Mouse (Mus musculus): ENCODE data around the gene Timm17b. TPM values are rescaled to one million over a fixed set of nuclear protein-coding genes. Genes with fewer than 3 reads are reported as not detected.

Timm17b gene
- 37.8 TPM for total RNA-seq (2023)

DNA sequence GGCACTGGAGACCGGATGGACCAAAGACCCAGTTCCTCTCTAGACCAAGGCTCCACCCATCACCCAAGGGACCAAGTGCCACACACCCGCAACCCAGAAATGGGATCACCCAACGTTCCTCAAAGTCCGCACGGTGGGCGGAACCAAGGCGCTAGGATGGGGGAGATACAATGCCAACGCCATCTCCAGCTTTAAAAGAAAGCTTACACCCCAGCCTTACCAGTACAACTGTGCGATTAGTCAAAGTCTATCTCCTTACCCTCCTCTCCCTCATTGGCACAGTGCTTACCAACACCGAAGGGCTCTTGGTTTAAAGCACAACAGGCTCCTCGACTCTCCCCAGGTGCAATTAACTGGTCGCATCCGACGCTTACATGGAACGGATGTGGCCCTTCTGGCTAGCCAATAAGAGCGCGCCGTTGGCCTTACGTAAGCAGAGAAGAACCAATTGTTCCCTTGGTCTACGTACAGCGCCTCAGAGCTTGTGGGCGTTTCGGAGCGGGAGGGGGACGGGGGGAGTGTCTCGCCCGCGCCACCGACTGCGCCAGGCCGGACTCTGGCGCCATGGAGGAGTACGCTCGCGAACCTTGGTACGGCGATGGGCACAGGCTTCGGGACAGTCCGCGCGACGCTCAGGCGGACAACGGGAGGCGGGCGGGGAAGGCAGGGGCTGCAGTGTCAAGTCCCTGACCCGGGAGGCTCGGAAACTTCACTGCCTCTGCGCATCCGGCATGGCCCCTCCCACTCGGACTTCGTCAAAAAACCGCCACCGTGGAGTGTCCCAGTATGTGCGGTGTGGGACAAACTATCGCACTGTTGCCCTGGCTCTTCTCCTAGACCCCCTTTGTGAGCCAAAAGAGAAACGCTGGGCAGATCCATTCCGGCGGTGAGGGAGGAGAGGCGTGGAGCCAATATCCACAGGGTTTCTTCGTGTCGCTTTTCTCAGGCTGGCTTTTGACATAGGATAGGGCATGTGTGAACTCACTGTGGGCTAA, at the start of gene Timm17b, which contains the start of gene Pqbp1:
TSS of gene Timm17b (plus strand) at position 478 of the 995 bp plus-strand sequence.
TSS of gene Pqbp1 (minus strand) at position 390 of the 995 bp plus-strand sequence.

DNA sequence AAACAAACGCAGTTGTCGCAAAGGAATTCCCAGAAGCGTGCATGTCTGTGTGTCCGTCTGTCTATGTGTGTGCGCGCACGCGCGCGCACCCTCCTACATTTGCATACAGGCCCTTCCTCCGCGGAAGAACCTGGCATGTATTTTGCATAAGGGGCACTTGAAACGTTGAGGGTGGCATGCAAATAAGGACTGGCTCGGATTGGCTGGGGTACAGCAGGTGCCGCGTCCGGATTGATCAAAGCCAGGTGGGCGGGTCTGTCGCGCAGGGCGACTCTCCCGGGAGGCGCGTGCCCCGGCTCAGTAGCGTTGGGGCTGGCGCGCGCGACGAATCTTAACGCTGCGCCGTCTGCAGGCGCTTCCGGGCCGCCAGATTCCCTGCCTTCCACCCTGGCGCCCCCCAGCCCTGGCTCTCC, 21.1 kb upstream of the Timm17b start, which contains the start of gene Pim2:
TSS of gene Pim2 (plus strand) at position 256 of the 413 bp plus-strand sequence.

DNA sequence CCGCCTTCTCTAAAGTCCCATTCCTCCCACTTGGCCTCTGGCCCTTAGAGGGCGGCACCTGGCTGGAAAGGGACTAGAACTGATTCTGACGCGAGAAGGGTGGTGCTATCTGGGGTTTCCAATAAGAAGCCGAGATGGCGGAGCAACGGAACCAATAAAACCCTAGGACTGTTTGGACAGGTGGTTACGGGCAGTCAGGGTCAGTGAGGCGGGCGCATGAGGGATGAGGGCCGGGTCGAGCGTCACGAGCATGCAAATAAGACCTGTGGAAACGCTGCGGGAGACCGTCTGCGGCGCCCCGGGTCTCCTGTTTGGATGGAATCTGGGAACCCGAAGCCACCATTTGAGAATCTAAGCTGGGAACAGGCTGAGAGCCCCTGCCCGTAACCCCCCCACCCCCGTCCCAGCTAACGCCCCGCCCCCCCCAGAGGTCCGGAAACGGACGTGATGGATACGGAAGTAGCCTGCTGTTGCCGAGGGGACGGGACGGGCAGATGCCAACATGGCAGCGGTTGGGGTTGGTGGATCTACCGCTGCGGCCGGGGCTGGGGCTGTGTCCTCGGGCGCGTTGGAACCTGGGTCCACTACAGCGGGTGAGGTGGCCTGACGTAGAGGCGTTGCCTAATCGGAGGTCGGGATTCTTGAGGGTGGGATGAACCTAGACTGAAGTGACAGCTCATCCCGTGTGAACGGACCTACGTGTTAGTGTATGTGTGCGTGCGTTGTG, 15.2 kb upstream of the Timm17b start, which contains the start of gene Slc35a2:
TSS of gene Slc35a2 (plus strand) at position 188 of the 727 bp plus-strand sequence.

DNA sequence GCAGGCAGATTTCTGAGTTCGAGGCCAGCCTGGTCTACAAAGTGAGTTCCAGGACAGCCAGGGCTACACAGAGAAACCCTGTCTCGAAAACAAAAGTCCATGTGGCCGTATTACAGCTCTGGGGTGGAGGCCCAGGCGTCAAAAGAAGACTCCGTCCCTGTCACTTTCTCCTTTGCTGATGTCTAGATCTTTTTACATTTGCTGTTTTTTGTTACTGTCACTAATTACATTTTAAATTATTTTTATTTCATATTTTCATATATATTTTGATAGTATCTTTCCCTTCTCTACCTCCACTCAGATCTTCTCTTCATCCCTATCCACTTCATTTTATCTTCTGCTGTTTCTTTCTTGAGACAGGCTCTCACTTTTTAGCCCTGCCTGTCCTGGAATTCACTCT, 8.6 kb downstream of the Timm17b start, which contains the start of gene Gm10491:
TSS of gene Gm10491 (minus strand) at position 101 of the 400 bp plus-strand sequence.

DNA sequence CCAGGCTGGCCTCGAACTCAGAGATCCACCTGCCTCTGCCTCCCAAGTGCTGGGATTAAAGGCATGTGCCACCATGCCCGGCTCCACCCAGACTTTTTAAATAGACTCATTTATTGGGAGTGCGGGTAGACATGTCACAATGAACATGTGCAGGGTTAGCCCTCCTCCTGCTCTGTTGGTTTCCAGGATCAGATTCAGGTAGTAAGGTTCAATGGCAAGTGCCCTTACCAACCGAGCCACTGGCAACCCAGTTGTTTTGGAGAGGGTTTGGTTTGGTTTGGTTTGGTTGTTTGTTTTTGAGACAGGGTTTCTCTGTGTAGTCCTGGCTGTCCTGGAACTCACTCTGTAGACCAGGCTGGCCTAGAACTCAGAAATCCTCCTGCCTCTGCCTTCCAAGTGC, 10.1 kb downstream of the Timm17b start, which contains the start of gene Gm10490:
TSS of gene Gm10490 (plus strand) at position 301 of the 400 bp plus-strand sequence.

DNA sequence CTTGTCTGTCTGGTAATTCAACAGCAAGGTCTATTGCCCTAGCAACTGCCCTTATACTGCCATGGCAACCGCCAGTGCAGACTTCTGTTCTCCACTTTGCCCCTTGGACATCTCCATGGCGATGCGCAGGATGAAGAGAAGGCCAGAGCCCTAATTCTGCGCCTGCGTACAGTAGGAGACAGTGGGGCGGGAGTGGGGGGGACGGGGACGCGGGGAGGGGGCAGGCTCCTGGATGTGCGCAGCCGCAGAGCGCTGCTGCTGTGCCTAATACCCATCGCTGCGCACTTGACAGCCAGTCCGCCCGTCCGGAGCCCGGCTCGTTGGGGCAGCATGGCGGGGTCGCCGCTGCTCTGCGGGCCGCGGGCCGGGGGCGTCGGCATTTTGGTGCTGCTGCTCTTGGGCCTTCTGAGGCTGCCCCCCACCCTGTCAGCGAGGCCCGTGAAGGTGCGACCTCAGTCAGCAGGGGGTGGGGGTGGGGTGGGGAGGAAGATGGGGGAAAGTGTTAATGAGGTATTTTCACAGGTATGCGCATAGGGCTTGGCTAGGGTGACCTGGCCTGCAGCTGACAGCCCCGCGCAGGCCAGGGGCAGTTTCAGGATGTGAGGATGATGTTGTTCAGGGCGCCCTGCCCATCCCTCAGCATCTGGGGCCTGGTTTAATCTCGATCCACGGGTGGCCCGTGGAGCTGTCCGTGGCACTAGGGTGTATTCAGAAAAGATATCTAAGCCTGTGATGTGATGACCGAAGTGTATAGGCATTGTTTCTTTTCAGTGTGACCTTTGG, 20.6 kb downstream of the Timm17b start, which contains the start of gene Pcsk1n:
TSS of gene Pcsk1n (plus strand) at position 222 of the 783 bp plus-strand sequence.

DNA sequence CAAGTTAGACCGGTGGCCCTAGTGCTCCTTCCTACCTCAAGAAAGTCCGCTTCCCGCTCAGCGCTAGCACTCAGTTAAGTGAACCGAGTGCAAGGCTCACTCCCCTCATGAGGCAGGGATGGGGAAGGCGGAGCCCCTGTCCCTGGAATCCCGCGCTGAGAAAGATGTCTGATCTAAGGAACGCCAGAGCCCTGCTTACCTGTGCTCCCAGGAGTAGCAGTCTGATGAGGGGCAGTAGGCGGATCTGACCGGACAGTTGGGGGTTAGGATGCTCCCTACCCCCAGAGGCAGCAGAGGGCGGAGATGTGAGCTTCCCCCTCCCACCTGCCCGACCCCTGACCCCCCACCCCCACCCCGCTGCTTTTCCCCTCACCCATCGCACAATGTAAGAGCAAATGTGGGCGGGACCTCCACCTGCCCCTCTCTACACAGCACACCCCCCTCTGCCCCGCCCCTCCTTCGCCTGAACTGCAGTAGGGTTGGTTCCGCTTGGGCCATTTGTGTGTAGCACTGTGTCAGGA, 29.2 kb downstream of the Timm17b start, which contains the start of gene Eras:
TSS of gene Eras (minus strand) at position 338 of the 521 bp plus-strand sequence.

DNA sequence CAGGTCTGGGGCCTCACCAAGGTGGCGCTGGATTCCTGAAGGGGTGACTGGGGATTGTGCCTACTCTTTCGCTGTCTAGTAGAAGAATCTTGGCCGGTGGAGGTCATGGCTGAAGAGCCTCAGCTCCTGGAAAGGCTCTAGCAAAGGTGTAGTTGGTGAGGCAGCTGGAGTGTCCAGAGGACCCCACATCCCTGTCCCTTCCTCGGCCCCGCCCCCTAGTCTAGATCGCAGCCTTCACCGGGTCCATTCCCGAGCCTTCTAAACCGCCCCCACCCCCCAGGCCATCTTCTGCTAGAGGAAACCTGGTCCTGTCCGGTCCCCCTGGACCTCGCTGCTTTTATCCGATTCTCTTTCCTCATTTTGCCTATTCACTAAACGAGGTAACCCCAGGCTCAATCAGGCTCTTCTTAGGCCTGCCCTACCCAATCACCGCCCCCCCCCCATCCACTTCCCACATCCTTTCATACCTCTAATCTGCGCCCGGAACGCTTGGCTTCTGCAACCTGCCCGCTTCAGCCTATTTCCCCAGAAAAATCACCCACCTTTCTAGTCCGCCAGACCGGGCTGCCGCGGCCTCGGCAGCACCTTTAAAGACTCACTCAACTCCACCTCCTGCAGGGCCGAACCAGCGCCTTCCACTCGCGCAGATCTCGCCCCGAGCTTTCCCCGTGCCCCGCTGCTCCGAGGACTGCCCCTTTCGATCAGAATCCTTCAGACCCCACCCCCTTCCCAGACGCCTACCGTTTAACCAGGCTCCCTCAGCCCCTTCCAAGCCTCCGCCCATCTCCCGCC, 48.1 kb downstream of the Timm17b start, which contains the start of gene Hdac6:
TSS of gene Hdac6 (minus strand) at position 782 of the 792 bp plus-strand sequence.

Other genes with a start within 250 kb of the Timm17b start
- 30.8 TPM for gene Prickle3, start 242.1 kb upstream of the Timm17b start, total RNA-seq (2023)
- 34.6 TPM for gene Plp2, start 228.0 kb upstream of the Timm17b start, total RNA-seq (2023)
- not detected for gene Magix, start 218.1 kb upstream of the Timm17b start, total RNA-seq (2023)
- gene Gpkow, start 202.2 kb upstream of the Timm17b start, total RNA-seq (2023), result 47.3 TPM
- gene Wdr45, start 185.0 kb upstream of the Timm17b start, total RNA-seq (2023), result 105 TPM
- not detected for gene Gm45208, start 177.1 kb upstream of the Timm17b start, total RNA-seq (2023)
- gene Praf2, start 170.9 kb upstream of the Timm17b start, total RNA-seq (2023), result 16.9 TPM
- not detected for gene Ccdc120, start 148.5 kb upstream of the Timm17b start, total RNA-seq (2023)
- gene Tfe3, start 136.8 kb upstream of the Timm17b start, total RNA-seq (2023), result 22.6 TPM
- gene Gripap1, start 109.6 kb upstream of the Timm17b start, total RNA-seq (2023), result 150 TPM
- gene Kcnd1, start 77.1 kb upstream of the Timm17b start, total RNA-seq (2023), result 1.2 TPM
- 205 TPM for gene Otud5, start 58.0 kb upstream of the Timm17b start, total RNA-seq (2023)
- 56.9 TPM for gene Pim2, start 21.1 kb upstream of the Timm17b start, total RNA-seq (2023)
- gene Slc35a2, start 15.3 kb upstream of the Timm17b start, total RNA-seq (2023), result 24.8 TPM
- gene Pqbp1, start 88 bp upstream of the Timm17b start, total RNA-seq (2023), result 83.4 TPM
- gene Gm10491, start 8.5 kb downstream of the Timm17b start, total RNA-seq (2023), result not detected
- gene Gm10490, start 10.2 kb downstream of the Timm17b start, total RNA-seq (2023), result not detected
- gene Pcsk1n, start 20.5 kb downstream of the Timm17b start, total RNA-seq (2023), result not detected
- gene Eras, start 29.2 kb downstream of the Timm17b start, total RNA-seq (2023), result not detected
- gene Hdac6, start 48.5 kb downstream of the Timm17b start, total RNA-seq (2023), result 17.9 TPM
- 3.3 TPM for gene Gata1, start 78.7 kb downstream of the Timm17b start, total RNA-seq (2023)
- not detected for gene Glod5, start 119.1 kb downstream of the Timm17b start, total RNA-seq (2023)
- gene Suv39h1, start 175.4 kb downstream of the Timm17b start, total RNA-seq (2023), result 30.1 TPM
- gene Was, start 191.1 kb downstream of the Timm17b start, total RNA-seq (2023), result 114 TPM
- gene Wdr13, start 233.5 kb downstream of the Timm17b start, total RNA-seq (2023), result 49.9 TPM
- gene Rbm3, start 246.5 kb downstream of the Timm17b start, total RNA-seq (2023), result 479 TPM

Measured in CD4-positive naive resting alpha-beta T cell, adult 57 days (primary cell).